8 mouse cellular contexts compared by ENCODE assay signal in the genomic region with DNA sequence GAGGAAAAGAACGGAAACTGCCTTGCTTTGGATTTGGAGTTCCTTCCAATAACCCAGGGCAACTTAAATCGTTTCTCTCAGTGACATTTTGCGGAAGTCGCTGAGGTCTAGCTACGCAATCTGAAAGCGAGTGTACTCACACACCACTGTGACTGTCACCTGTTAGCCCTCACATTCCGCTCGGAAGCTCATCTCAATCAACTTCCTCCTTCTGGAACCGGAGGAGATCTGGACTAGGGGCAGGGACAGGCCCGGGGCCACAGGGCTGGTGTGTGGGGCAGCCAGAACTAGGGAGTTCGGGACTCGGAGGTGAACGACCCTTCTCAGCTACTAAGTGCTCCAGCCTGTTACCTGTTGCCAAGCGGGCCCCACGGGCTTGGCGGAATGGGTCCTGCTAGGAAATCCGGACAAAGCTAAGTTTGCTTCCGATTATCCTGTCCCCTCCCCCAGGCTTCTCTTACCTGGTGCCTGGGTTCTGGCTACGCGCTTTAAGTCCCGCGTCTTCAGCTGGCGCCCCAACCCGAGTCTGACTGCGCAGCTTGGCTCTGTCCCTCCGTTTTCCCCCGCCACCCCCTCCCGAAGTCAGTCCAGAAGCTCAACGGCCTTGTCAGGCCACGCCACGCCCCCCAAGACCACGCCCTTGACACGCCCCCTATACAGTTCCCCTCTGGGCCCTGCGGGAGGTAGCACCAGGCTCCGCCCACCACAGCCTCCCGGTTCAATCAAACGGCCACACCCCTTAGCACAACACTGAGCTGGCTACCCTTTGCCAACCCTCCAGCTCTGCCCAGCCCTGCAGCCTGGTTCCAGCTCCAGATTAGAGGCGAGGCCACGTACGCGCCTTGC. TPM values are rescaled to one million over a fixed set of nuclear protein-coding genes. Genes with fewer than 3 reads are reported as not detected.
DNase-seq lines count a peak whose midpoint lies in the region; ATAC-seq lines count a peak whose summit lies in the region.

No protein-coding gene starts in this region.

- intact Hi-C loops in left cerebral cortex, postnatal 36 days (cut with DNase I), result no loop called here

- H3K9me3 ChIP-seq in intestine, embryonic 16.5 days (ENCODE audit: control insufficient read depth, low read length), result no peaks in the 10 kb centered on the region
- peaks cover 6% of the 10 kb centered on the region; the same call in 1 of the 2 replicates for H3K9me3 ChIP-seq in midbrain, embryonic 10.5 days (replicated peaks)

- peak; percentile 99 for DNase-seq in adrenal gland, postnatal 10 days
- DNase-seq in embryo, embryonic 9.5 days (ENCODE audit: extremely low spot score), result peak; percentile 95
- peak; percentile 82 to 92 for DNase-seq in gastrocnemius, postnatal 4 days (ENCODE audit: low spot score in 2 of 2)
- peak; percentile 70 to 73 for DNase-seq in left cerebral cortex, postnatal 36 days (ENCODE audit: low spot score in 2 of 2)
- peak; percentile 92 for DNase-seq in midbrain, embryonic 10.5 days (ENCODE audit: low spot score)
- peak; percentile 66 to 71 for DNase-seq in right cerebral cortex, postnatal 36 days (ENCODE audit: low spot score in 2 of 2)
- DNase-seq in urinary bladder, postnatal 4 days (ENCODE audit: low spot score in 2 of 2), result peak; percentile 93 to 97

- peak overlapping the region; percentile 95 for H3K27ac ChIP-seq in intestine, embryonic 16.5 days (ENCODE audit: low read length)
- H3K27ac ChIP-seq in midbrain, embryonic 10.5 days (replicated peaks), result peak overlapping the region; percentile 76

- WGBS in intestine, embryonic 16.5 days, result 2% methylated on average over 41 of the region's 41 CpGs
- WGBS in midbrain, embryonic 10.5 days, result 3% methylated on average over 41 of the region's 41 CpGs

- H3K4me3 ChIP-seq in intestine, embryonic 16.5 days (ENCODE audit: low read length), result peak overlapping the region; percentile 63
- H3K4me3 ChIP-seq in midbrain, embryonic 10.5 days, result peak overlapping the region; percentile 56

- H3K4me2 ChIP-seq in intestine, embryonic 16.5 days (ENCODE audit: low read depth, low read length), result peak overlapping the region; percentile 77

- peaks cover 54% of the 10 kb centered on the region for H3K4me1 ChIP-seq in intestine, embryonic 16.5 days (ENCODE audit: control insufficient read depth, insufficient read depth, low read length)
- H3K4me1 ChIP-seq in midbrain, embryonic 10.5 days, result peaks cover 35% of the 10 kb centered on the region

- no peaks in the 10 kb centered on the region for H3K27me3 ChIP-seq in intestine, embryonic 16.5 days (replicated peaks; ENCODE audit: control insufficient read depth, insufficient read depth, low read length)
- peaks cover 84% of the 10 kb centered on the region for H3K27me3 ChIP-seq in midbrain, embryonic 10.5 days (ENCODE audit: low read depth, poor library complexity, severe bottlenecking)

- no peaks in the 10 kb centered on the region for H3K36me3 ChIP-seq in intestine, embryonic 16.5 days (ENCODE audit: control insufficient read depth, insufficient read depth, low read length)
- H3K36me3 ChIP-seq in midbrain, embryonic 10.5 days, result 0 out of 2 replicates have a peak, but pooled peaks cover 3% of the 10 kb centered on the region

- H3K9ac ChIP-seq in intestine, embryonic 16.5 days (ENCODE audit: low read depth, low read length), result peak overlapping the region; percentile 77

- ATAC-seq in intestine, embryonic 16.5 days, result peak; percentile 96

RNA-seq across cellular contexts. Expression of a gene that starts 0.8 kb away (rescaled TPM):
- 10 to 100 TPM; 44.1 to 47.5 TPM for total RNA-seq in adrenal gland, postnatal 10 days (2021)
- total RNA-seq in gastrocnemius, postnatal 4 days (2021), result 10 to 100 TPM; 57.8 to 58.8 TPM
- 171 and 180 TPM in 2 replicates for polyA plus RNA-seq in intestine, embryonic 16.5 days (2015; fragmentation: Nextera tagmentation; extraction: Ambion mirVana)
- 10 to 100 TPM; 16.7 to 19.4 TPM for total RNA-seq in left cerebral cortex, postnatal 36 days (2021)
- polyA plus RNA-seq in midbrain, embryonic 10.5 days (2016; fragmentation: Nextera tagmentation; extraction: Ambion mirVana), result 5.1 and 5.9 TPM in 2 replicates

Comparison
In these comparisons a context has a peak if more than half of its experiments do, and no peak if none do; other contexts are left out.
1. Peak in every context shown above with its lines: DNase-seq, ATAC-seq, H3K4me3 ChIP-seq and H3K27ac ChIP-seq.